Mouse (Mus musculus): ENCODE results near the gene Kctd20. TPM values are rescaled to one million over a fixed set of nuclear protein-coding genes. Genes with fewer than 3 reads are reported as not detected.
A peak's percentile ranks its signal among the peaks of the same experiment; 100 is the strongest.

Gene Kctd20
- polyA plus RNA-seq, 1 experiment from 2014 or later = 118 TPM

- Histone ChIP-seq H3K27me3 (ENCODE audit: control insufficient read depth, insufficient read depth, low read length) (no peaks in the 10 kb centered on the region), H3K4me2 (ENCODE audit: low read depth) (no peak overlapping the region), H3K9ac (ENCODE audit: low read length) (no peak overlapping the region), H3K4me3 (ENCODE audit: low read depth, low read length) (no peak overlapping the region), H3K9me3 (ENCODE audit: control insufficient read depth, low read length) (no peaks in the 10 kb centered on the region), H3K4me1 (ENCODE audit: control insufficient read depth, insufficient read depth, low read length) (peaks cover 6% of the 10 kb centered on the region), H3K36me3 (ENCODE audit: control insufficient read depth, insufficient read depth, low read length) (no peaks in the 10 kb centered on the region), H3K27ac (ENCODE audit: low read depth, low read length) (no peak overlapping the region)
- WGBS = 89% methylated on average over 4 of the region's 4 CpGs
- ATAC-seq (ENCODE audit: insufficient read depth, low FRiP score, low TSS enrichment) = no peak
- no peak for DNase-seq (ENCODE audit: low spot score)
These were observed 22.4 kb upstream of the Kctd20 start for GRCm38 (mm10) chr17:28929369-28929768.

GRCm38 (mm10) chr17:28930392-28931074 lies 21.2 kb upstream of the Kctd20 start:
- ATAC-seq (ENCODE audit: insufficient read depth, low FRiP score, low TSS enrichment) = no peak; the same call in 1 of the 2 replicates
- 0 out of 2 replicates have a peak overlapping the region, but pooled peaks have one; percentile 10 for H3K4me2 ChIP-seq (ENCODE audit: low read depth)

GRCm38 (mm10) chr17:28931436-28932211 lies 20.1 kb upstream of the Kctd20 start:
- H3K27me3 ChIP-seq (ENCODE audit: control insufficient read depth, insufficient read depth, low read length) = no peaks in the 10 kb centered on the region
- H3K4me2 ChIP-seq (ENCODE audit: low read depth) = no peak overlapping the region
- no peaks in the 10 kb centered on the region for H3K36me3 ChIP-seq (ENCODE audit: control insufficient read depth, insufficient read depth, low read length)
- H3K9me3 ChIP-seq (ENCODE audit: control insufficient read depth, low read length) = no peaks in the 10 kb centered on the region
- ATAC-seq (ENCODE audit: insufficient read depth, low FRiP score, low TSS enrichment) (no peak), DNase-seq (ENCODE audit: low spot score) (no peak)
- no peak overlapping the region for H3K27ac ChIP-seq (ENCODE audit: low read depth, low read length)
- no peak overlapping the region for H3K4me3 ChIP-seq (ENCODE audit: low read depth, low read length)
- H3K4me1 ChIP-seq (ENCODE audit: control insufficient read depth, insufficient read depth, low read length) = peaks cover 6% of the 10 kb centered on the region
- no peak overlapping the region for H3K9ac ChIP-seq (ENCODE audit: low read length)
- WGBS = 89% methylated on average over 18 of the region's 18 CpGs

More at GRCm38 (mm10) chr17:28930392-28931074, 21.2 kb upstream of the Kctd20 start:
- H3K4me1 ChIP-seq (ENCODE audit: control insufficient read depth, insufficient read depth, low read length) = peaks cover 6% of the 10 kb centered on the region
- DNase-seq (ENCODE audit: low spot score) = peak; percentile 69
- no peak overlapping the region for H3K4me3 ChIP-seq (ENCODE audit: low read depth, low read length)
- 20% methylated on average over 14 of the region's 14 CpGs for WGBS
- H3K27me3 ChIP-seq (ENCODE audit: control insufficient read depth, insufficient read depth, low read length) = no peaks in the 10 kb centered on the region
- H3K9me3 ChIP-seq (ENCODE audit: control insufficient read depth, low read length) = no peaks in the 10 kb centered on the region
- peak overlapping the region; percentile 63 for H3K27ac ChIP-seq (ENCODE audit: low read depth, low read length)
- peak overlapping the region; percentile 35; the same call in 1 of the 2 replicates for H3K9ac ChIP-seq (ENCODE audit: low read length)
- H3K36me3 ChIP-seq (ENCODE audit: control insufficient read depth, insufficient read depth, low read length) = no peaks in the 10 kb centered on the region

GRCm38 (mm10) chr17:28932274-28932673 lies 19.5 kb upstream of the Kctd20 start:
- H3K36me3 ChIP-seq (ENCODE audit: control insufficient read depth, insufficient read depth, low read length) = no peaks in the 10 kb centered on the region
- H3K27ac ChIP-seq (ENCODE audit: low read depth, low read length) = no peak overlapping the region
- no peaks in the 10 kb centered on the region for H3K27me3 ChIP-seq (ENCODE audit: control insufficient read depth, insufficient read depth, low read length)
- no peak overlapping the region for H3K4me3 ChIP-seq (ENCODE audit: low read depth, low read length)
- DNase-seq (ENCODE audit: low spot score) (no peak), ATAC-seq (ENCODE audit: insufficient read depth, low FRiP score, low TSS enrichment) (no peak)
- no peak overlapping the region for H3K9ac ChIP-seq (ENCODE audit: low read length)
- 88% methylated on average over 4 of the region's 4 CpGs for WGBS
- H3K9me3 ChIP-seq (ENCODE audit: control insufficient read depth, low read length) = no peaks in the 10 kb centered on the region
- peaks cover 6% of the 10 kb centered on the region for H3K4me1 ChIP-seq (ENCODE audit: control insufficient read depth, insufficient read depth, low read length)
- no peak overlapping the region for H3K4me2 ChIP-seq (ENCODE audit: low read depth)

GRCm38 (mm10) chr17:28934120-28934916 lies 17.4 kb upstream of the Kctd20 start:
- Histone ChIP-seq H3K4me1 (ENCODE audit: control insufficient read depth, insufficient read depth, low read length) (peaks cover 6% of the 10 kb centered on the region), H3K27ac (ENCODE audit: low read depth, low read length) (no peak overlapping the region), H3K9ac (ENCODE audit: low read length) (no peak overlapping the region), H3K4me2 (ENCODE audit: low read depth) (no peak overlapping the region), H3K27me3 (ENCODE audit: control insufficient read depth, insufficient read depth, low read length) (no peaks in the 10 kb centered on the region), H3K36me3 (ENCODE audit: control insufficient read depth, insufficient read depth, low read length) (no peaks in the 10 kb centered on the region), H3K4me3 (ENCODE audit: low read depth, low read length) (no peak overlapping the region), H3K9me3 (ENCODE audit: control insufficient read depth, low read length) (no peaks in the 10 kb centered on the region)
- no peak for DNase-seq (ENCODE audit: low spot score)
- no peak for ATAC-seq (ENCODE audit: insufficient read depth, low FRiP score, low TSS enrichment)
- WGBS = 79% methylated on average over 19 of the region's 19 CpGs

- no peaks in the 10 kb centered on the region for H3K4me1 ChIP-seq (ENCODE audit: control insufficient read depth, insufficient read depth, low read length)
- no peak overlapping the region for H3K4me3 ChIP-seq (ENCODE audit: low read depth, low read length)
- no peak overlapping the region for H3K9ac ChIP-seq (ENCODE audit: low read length)
- H3K27me3 ChIP-seq (ENCODE audit: control insufficient read depth, insufficient read depth, low read length) = no peaks in the 10 kb centered on the region
- DNase-seq (ENCODE audit: low spot score) (no peak), ATAC-seq (ENCODE audit: insufficient read depth, low FRiP score, low TSS enrichment) (no peak)
- no peaks in the 10 kb centered on the region for H3K9me3 ChIP-seq (ENCODE audit: control insufficient read depth, low read length)
- no peaks in the 10 kb centered on the region for H3K36me3 ChIP-seq (ENCODE audit: control insufficient read depth, insufficient read depth, low read length)
- H3K27ac ChIP-seq (ENCODE audit: low read depth, low read length) = no peak overlapping the region
- 89% methylated on average over 7 of the region's 7 CpGs for WGBS
- no peak overlapping the region for H3K4me2 ChIP-seq (ENCODE audit: low read depth)
These were observed 15.6 kb upstream of the Kctd20 start for GRCm38 (mm10) chr17:28936133-28936532.

GRCm38 (mm10) chr17:28936622-28937345 lies 15.0 kb upstream of the Kctd20 start:
- DNase-seq (ENCODE audit: low spot score) = no peak
- Histone ChIP-seq H3K36me3 (ENCODE audit: control insufficient read depth, insufficient read depth, low read length) (no peaks in the 10 kb centered on the region), H3K27me3 (ENCODE audit: control insufficient read depth, insufficient read depth, low read length) (no peaks in the 10 kb centered on the region), H3K4me3 (ENCODE audit: low read depth, low read length) (no peak overlapping the region), H3K9me3 (ENCODE audit: control insufficient read depth, low read length) (no peaks in the 10 kb centered on the region), H3K4me1 (ENCODE audit: control insufficient read depth, insufficient read depth, low read length) (no peaks in the 10 kb centered on the region), H3K9ac (ENCODE audit: low read length) (no peak overlapping the region), H3K4me2 (ENCODE audit: low read depth) (no peak overlapping the region), H3K27ac (ENCODE audit: low read depth, low read length) (no peak overlapping the region)
- ATAC-seq (ENCODE audit: insufficient read depth, low FRiP score, low TSS enrichment) = no peak
- WGBS = 82% methylated on average over 10 of the region's 10 CpGs

All from neural tube, embryonic 11.5 days (tissue).